Mouse (Mus musculus): ENCODE measurements around the gene Ints5.

Ints5 gene

DNA sequence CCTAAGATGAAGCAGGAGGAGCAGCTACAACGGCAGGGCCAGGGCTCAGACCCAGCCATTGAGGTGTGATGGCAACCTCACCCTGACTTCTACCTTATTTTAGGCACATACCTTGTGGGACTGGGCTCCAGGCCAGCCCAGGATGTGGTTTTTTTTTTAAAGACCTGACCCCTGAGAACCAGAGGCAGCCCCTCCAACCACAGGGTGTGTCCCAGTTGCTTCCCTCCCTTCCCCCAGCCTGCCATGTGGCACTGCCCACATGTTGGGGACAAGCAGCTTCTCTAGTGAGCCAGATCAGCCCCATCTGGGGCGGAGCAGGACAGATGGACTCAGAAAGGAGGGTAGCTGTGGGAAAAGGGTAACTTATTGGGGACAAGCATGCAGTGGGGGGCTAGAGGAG, 34.0 kb downstream of the Ints5 start:
- in situ Hi-C loops (cut with MboI, MseI): no loop called here

DNA sequence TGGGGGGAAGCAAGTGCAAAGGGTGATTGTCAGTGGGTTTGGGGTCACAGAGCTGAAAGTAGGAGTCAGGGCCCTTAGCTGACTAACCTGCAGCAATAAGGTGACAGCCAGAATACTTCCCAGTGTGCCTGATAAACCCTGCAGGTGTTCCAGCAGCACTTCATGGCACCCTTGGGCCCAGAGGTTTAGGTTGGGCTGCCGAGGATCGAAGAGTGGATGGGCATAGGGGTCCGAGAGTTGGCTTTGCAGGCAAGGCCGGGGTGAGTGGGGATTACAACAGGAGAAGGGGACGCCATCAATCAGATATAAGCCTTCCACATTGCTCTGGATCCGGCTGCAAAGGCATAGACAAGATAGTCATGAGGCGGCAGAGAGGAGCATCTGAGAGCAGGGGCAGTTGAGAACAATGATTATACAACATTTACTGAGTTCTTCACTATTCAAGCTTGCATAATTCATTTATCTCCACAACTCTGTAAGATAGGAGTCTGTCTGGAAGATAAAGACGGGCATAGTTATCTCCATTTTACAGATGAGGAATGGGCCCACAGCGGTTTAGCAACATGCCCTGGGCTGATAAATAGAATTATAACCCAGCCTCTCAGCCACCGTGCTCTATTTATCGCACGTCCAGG, 35.2 kb downstream of the Ints5 start:
- in situ Hi-C loops (cut with MboI, MseI): no loop called here

DNA sequence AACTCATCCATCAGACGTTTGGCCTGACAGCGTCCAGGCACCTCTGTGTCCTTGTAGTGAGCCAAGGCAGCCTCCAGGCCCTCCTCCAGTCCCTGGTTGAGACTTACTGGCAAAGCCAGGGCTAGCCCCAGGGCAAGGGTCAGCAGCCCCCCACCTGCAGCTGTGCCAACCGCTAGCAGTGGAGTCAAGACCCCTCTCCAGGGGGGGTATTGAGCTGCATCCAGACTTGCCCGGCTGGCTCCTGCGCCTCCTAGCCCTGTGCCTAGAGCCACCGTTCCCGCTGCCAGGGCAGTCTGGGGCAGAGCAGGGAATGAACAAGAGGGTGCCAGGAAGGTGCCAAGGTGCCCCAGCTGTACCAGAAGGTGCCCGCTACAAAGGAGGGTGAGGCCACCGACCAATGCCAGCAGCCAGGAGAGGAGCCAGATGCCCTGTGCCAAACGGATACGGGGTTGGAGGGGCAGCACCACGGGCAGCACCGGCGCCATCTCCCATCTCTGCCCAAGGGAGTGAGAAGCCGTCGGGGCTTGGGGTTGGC, 36.0 kb downstream of the Ints5 start:
- in situ Hi-C loops (cut with MboI, MseI): no loop called here

DNA sequence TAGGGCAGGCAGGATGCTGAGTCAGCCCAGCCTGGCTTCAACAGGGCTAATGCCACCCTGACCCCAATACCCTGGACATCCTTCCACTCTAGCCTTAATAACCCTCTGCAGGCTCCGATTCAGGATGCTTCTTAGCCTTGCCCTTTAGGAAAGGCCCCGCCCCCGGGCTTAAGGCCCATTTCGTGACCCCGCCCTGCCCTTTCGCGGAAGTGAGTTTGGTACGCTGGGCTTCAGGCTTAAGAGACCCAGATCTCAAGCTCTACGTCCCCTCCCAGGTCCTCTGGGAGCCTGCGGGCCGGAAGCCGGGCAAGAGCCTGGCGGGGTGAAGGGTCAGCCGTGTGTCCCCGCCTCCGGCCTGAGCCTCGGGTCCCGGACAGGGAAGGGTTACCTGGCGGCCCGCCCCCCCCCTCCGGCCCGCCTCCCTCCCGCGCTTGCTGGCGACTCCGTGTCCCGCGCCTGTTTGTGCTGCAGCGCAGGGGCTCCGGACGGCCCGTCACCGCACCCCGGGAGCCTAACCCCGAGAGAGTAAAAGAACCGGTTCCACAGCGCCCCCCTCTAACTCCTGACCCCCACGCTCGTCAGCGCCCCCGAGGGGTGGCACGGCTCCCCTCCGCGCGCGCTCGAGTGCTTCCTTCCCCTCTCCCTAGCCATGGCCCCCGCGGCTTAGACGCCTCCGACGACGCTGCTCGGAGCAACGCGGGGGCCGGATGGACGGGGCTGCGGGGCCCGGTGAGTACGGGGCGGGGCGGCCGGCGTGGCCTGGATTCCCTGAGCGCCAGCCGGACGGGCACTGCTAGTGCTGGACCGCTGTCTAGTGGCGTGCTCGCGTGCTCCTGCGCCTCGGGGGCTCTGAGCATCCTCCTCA, 36.7 kb downstream of the Ints5 start, which contains the start of the genes Rom1 and Eml3:
Gene Rom1, minus strand, starts transcription at position 133 of the 865 bp plus-strand sequence.
Gene Eml3, plus strand, starts transcription at position 329 of the 865 bp plus-strand sequence.
- in situ Hi-C loops (cut with MboI, MseI): no loop called here

DNA sequence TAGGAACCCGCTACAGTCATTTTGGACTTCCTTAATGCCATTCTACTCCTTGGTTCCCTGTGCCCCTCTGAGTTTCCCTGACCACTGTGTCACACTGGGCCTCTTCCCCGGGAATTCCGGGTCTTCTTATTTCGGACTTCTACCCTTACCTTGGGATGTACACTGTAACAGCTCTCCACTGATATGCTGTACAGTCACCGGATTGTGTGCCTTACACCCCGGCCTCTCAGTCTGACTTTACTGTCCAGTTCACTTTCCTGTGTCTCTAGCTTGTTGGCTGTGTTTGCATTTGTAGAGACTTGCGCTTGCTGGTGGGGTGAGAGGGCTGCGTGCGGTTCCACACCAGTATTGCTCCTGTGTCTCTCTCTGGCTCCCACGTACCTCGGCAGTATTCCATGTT, 37.3 kb downstream of the Ints5 start:
- in situ Hi-C loops (cut with MboI, MseI): no loop called here

DNA sequence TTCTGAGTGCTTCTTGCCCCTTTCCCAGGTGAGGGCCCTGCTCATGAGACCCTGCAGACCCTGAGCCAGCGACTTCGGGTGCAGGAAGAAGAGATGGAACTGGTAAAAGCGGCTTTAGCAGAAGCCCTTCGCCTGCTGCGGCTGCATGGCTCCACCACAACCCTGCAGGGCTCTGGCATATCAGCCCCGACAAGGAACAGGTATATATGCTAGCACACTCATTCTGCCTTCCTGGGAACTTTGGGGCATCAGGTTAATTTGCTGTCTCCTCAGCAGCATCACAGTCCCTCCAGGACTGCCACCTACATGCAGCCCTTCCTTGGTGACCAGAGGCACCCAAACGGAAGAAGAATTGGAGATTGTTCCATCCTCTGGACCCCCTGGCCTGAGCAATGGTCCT, 38.0 kb downstream of the Ints5 start:
- in situ Hi-C loops (cut with MboI, MseI): no loop called here

DNA sequence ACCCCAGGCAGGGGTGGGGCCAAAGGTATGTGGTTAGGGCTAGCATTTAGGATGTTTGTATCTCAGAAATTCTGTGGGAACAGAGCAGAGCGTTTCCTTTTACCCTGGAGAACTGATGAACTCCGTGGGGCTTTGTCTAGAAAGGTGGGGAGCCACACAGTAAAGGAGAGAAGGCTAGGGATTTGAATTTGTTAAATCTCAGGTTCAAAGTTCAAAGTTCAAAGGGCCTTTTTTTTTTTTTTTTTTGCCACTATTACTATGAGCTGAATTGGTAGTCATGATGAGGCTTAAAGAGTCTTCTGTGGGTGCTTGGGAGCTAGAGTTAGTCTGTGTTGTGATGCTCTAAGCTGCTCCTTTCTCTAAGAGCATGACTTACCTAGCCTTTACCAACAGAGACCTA, 43.9 kb downstream of the Ints5 start:
- in situ Hi-C loops (cut with MboI, MseI): loop anchor here (5.0 kb wide), 1 partner anchor 34 kb away; no protein-coding TSS in a partner anchor

DNA sequence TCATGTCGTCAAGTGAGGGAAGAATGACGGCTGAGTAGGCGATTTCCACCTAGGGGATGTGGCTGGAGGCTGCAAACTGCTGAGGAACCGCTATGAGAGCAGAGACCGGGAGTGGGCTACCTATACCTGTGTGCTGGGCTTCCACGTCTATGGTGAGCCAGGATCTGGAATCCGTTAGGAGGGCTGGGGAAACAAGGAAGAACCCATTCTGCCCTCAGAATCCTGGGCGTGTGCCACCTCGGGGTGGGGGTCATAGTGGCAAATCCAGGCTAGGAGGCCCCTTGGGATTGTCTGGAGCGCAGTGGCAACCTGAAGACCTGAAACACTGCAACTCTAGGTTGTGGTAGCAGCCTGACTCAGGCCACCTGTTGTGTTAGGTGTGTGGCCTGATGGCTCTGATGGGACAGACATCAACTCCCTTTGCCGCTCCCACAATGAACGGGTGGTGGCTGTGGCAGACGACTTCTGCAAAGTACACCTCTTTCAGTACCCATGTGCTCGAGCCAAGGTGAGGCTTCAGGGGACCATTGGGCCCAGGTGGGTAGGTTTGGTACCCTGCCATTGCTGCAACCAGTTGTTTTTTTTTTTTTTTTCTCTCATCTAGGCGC, 47.8 kb downstream of the Ints5 start:
- in situ Hi-C loops (cut with MboI, MseI): no loop called here

DNA sequence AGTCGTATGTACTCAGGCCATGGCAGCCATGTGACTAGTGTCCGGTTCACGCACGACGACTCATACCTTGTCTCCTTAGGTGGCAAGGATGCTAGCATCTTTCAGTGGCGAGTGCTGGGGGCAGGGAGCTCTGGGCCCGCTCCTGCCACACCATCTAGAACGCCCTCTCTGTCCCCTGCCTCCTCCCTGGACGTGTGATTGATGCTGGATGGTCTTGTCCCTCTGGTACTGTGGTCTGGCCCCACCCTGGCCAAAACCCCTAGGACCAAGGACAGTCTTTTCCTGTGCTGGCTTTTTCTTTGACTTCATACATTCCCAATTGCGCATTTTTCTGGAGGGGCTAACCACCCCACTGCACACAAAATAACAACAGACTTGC, 48.3 kb downstream of the Ints5 start:
- in situ Hi-C loops (cut with MboI, MseI): no loop called here

DNA sequence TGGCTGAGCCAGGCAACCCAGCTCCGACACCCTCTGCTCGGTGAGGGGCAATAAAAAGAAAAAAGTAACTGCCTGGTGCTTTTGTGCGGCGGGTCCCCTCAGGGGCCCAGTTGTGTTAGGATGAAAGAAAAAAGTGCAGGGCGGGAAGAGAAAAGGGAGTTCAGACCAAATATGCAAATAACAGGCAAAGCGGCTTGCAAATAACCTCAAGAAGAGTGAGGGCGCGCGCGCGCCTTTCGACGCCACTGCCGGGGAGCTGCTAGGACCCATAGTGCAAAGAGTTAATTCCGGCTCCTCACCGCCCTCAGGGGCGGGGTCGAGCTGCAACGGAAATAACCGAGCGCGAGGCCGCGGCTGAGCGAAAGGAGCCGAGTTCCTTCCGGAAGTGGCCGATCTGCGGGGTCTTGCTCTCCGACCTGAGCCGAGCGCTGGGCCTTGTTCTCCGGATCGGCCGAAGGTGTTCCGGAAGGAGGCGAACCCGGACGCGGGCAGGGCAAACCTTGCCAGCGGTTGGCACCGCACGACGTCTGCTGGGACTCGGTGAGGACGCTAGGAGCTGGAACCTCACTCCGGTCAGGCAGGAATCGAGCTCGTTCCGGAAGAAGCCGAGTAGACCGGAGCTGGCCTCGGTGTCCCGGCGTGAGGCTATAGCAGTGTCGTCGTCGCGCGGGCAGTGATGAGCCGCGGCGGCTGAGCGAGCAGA, 48.9 kb downstream of the Ints5 start, which contains the start of gene Mta2:
Gene Mta2, plus strand, starts transcription at position 361 of the 703 bp plus-strand sequence.
- in situ Hi-C loops (cut with MboI, MseI): no loop called here

DNA sequence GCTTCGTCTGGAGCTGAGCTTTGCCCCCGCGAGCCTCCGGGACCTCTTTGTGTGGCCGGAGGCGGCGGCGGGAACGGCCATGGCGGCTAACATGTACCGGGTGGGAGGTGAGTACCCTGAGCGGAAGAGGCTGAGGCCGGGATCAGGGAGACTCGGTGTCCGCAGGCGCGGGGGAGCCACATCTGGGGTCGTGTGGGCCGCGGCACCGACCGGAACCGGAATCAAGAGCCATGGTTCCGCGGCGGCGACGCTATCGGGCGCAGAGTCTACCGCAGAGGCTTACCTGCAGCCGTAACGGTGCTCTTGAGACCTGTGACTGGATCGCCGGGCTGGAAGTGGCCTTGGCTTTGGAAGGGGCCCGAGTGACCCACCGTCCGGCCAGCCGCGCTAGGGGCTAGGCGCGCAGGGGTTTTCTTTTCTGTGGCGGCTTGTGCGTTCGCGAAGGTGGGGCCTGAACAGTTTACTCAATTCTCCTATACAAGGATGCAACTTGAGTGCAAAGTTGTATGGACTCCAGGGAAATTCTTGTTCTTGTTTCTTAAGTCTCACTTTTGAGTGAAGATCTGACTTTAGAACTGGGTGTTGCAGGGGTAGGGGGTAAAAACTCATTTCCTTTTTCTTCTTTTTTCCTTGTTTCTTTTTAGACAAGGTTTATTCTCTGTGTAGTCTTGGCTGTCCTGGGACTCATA, 49.6 kb downstream of the Ints5 start:
- in situ Hi-C loops (cut with MboI, MseI): no loop called here

DNA sequence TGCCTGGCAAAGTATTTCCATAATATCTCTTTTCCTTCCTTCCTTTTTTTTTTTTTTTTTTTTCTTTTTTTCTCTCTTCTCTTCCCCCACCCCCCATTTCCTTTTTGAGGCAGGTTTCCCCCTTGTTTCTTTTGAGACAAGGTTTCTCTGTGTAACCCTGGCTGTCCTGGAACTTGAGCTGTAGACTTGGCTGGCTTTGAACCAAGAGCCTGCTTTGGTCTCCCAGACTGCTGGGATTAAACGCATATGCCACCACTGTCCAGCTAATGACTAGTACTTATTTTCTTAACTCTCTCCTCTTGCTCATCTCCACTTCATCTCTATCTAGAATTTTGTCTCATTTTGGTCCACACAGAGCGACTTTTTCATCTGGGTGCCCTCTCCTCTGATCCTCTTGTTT, 50.2 kb downstream of the Ints5 start:
- in situ Hi-C loops (cut with MboI, MseI): no loop called here

DNA sequence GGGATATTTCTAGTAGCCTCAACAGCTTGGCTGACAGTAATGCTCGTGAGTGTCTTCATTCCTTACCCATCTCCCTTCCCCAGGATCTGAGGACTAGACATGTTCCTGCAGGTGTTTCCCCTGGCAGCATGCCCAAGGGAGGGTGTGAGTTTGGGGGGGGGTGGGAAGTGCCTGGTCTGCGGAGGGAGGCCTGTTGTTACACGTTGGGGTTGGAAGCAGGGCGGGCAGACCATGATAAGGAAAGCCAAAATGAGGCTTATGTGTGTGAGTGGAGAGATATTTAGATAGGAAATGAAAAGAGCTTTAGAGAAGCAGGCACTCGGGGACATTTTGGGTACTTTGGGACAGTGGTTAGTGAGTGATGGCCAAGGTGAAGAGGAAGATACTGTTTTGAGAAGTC, 51.3 kb downstream of the Ints5 start:
- in situ Hi-C loops (cut with MboI, MseI): no loop called here

DNA sequence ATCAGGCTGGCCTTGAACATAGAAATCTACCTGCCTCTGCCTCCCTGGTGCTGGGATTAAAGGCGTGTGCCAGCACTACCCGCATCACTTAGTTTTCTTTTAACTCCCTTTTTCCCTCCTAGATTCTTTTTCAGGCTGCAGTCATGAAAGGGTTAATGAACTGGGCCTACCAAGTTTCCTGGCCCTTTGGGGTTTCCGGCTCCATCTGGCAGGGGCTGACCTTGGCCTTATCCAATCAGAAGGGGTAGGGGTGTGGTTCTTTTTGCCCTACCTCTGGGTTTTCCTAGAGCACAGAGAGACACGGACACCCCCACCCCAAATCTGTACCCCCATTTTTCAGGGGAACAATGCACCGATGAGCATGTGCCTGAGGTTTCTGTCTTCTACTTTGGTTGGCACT, 51.9 kb downstream of the Ints5 start:
- in situ Hi-C loops (cut with MboI, MseI): no loop called here

DNA sequence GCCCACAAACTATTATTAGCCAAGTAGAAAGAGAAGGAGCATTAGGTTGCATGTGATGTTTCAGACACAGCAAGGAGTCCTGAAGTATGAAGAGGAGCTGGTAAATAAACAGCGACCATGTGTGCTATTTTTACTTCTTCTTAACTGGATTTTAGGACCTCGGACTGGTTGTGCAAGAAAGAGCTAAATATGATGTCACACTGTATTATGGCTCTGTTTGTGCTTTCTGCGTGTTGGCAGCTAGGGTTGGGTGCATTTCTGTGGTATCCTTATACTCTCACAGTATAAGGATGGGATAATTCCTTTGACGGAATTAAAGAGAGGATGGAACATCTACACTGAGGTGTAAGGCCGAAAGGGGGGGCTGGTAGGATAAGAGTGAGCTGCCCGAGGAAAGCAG, 52.4 kb downstream of the Ints5 start:
- in situ Hi-C loops (cut with MboI, MseI): no loop called here

DNA sequence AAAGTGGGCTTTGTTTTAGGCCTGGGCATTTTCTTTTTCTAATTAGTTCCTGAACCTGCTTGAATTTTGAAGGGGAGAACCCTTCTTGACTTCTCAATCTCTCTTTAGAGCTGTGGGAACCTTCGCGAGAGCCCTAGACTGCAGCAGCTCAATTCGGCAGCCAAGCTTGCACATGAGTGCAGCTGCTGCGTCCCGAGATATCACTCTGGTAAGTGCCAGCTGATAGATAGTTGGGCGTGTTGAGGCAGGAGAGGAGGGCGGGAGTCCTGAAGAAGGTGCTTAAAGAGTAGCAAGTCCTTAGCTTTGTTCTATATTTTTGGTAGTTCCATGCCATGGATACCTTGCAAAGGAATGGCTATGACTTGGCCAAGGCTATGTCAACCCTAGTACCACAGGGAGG, 54.1 kb downstream of the Ints5 start:
- in situ Hi-C loops (cut with MboI, MseI): no loop called here

Data from regulatory T cell (primary cell).